Mouse (Mus musculus) hindbrain, postnatal 0 days (tissue): Measurements from ENCODE around the gene 4931414P19Rik. TPM values are rescaled to one million over a fixed set of nuclear protein-coding genes. Genes with fewer than 3 reads are reported as not detected.
"Not testable (repeated sequence)": the region's sequence is repeated elsewhere in the genome, so short reads cannot be mapped to it uniquely, and the experiment has no call there.

ENCODE experiments used
- ATAC-seq: fragments of 200-750 bp; cut with Nextera tagmentation; 2 replicates; pipeline ENCODE4 v1.8.0; 2017; ENCODE audit warnings: mild to moderate bottlenecking, moderate TSS enrichment, moderate library complexity
- DNase-seq: peaks from one replicate; pipeline ENCODE4 v3.0.0-alpha.2; 2015; ENCODE audit warnings: low spot score
- H3K27ac ChIP-seq: fragments of 300-500 bp; sonication (generic); 2 replicates; pipeline ENCODE4 v1.5.1; 2014; ENCODE audit warnings: mild to moderate bottlenecking
- H3K27me3 ChIP-seq: fragments of 300-500 bp; sonication (generic); 2 replicates; pipeline ENCODE4 v1.6.1; 2014; ENCODE audit warnings: low read length, mixed read lengths; ENCODE audit not compliant: insufficient read depth
- H3K36me3 ChIP-seq: fragments of 300-500 bp; sonication (generic); 2 replicates; pipeline ENCODE4 v1.6.1; 2014; ENCODE audit warnings: low read length, mixed read lengths; ENCODE audit not compliant: insufficient read depth
- H3K4me1 ChIP-seq: fragments of 300-500 bp; sonication (generic); 2 replicates; pipeline ENCODE4 v1.6.1; 2014; ENCODE audit warnings: antibody characterized with exemption, low read length, mixed read lengths; ENCODE audit not compliant: insufficient read depth
- H3K4me2 ChIP-seq: fragments of 300-500 bp; sonication (generic); 2 replicates; pipeline ENCODE4 v1.6.1; 2014; ENCODE audit warnings: low read depth, mild to moderate bottlenecking, low read length, moderate library complexity, mixed read lengths
- H3K4me3 ChIP-seq: fragments of 300-500 bp; sonication (generic); 2 replicates; pipeline ENCODE4 v1.5.1; 2014; ENCODE audit warnings: low read length
- H3K9ac ChIP-seq: fragments of 300-500 bp; sonication (generic); replicated peaks from 2 replicates; pipeline ENCODE4 v1.6.1; 2014; ENCODE audit warnings: mild to moderate bottlenecking, low read length, moderate library complexity, mixed read lengths
- H3K9me3 ChIP-seq: fragments of 300-500 bp; sonication (generic); 2 replicates; pipeline ENCODE4 v1.6.1; 2016; ENCODE audit warnings: low read length, mixed read lengths
- CTCF ChIP-seq: IDR thresholded peaks from 2 replicates; pipeline ENCODE4 v1.5.1; 2016; ENCODE audit warnings: antibody characterized with exemption, control low read depth, low read depth
- WGBS: fragments of 180-500 bp; shearing (Covaris S2); extraction: QIAGEN DNeasy Blood & Tissue Kit; methylation state at CpG from one replicate; pipeline ENCODE4 v1.1.7; 2014; 5-methylcytosine and 5-hydroxymethylcytosine counted together
- polyA plus RNA-seq: library from polyadenylated mRNA; unstranded; fragments of >200 nt; fragmentation: Nextera tagmentation; extraction: Ambion mirVana; gene quantifications from 2 replicates; pipeline ENCODE4 v1.2.1, GENCODE M21; 2015
- total RNA-seq: library from RNA; depleted of rRNA; stranded (reverse); fragments of >200 nt; gene quantifications from 2 replicates; pipeline ENCODE4 v1.2.3, GENCODE M21; 2014

The 4931414P19Rik gene
- total and polyA plus RNA-seq, 2 experiments from 2014 or later = 2.5 to 4.8 TPM

GRCm38 (mm10) chr14:54617152-54617896, 11.5 kb upstream of the 4931414P19Rik start:
- whole genome bisulfite sequencing = 3% methylated on average over 38 of the region's 38 CpGs
- Histone ChIP-seq H3K4me2 (peak overlapping the region; percentile 78), H3K4me3 (peak overlapping the region; percentile 66), H3K27ac (peak overlapping the region; percentile 87), H3K36me3 (peaks cover 15% of the 10 kb centered on the region), H3K9ac (peak overlapping the region; percentile 74), H3K4me1 (peaks cover 6% of the 10 kb centered on the region; the same call in 1 of the 2 replicates), H3K9me3 (no peaks in the 10 kb centered on the region), H3K27me3 (no peaks in the 10 kb centered on the region)
- ATAC-seq (peak; percentile 65), DNase-seq (peak; percentile 43)
- TF ChIP-seq CTCF = peak; percentile 34; the same call in 1 of the 2 replicates

GRCm38 (mm10) chr14:54616226-54616825, 10.5 kb upstream of the 4931414P19Rik start:
- TF ChIP-seq CTCF = no peak
- 89% methylated on average over 16 of the region's 16 CpGs for WGBS
- peaks cover 6% of the 10 kb centered on the region; the same call in 1 of the 2 replicates for H3K4me1 ChIP-seq
- no peak overlapping the region for H3K9ac ChIP-seq
- no peaks in the 10 kb centered on the region for H3K27me3 ChIP-seq
- H3K4me3 ChIP-seq = no peak overlapping the region
- no peak overlapping the region for H3K4me2 ChIP-seq
- DNase-seq (no peak), ATAC-seq (no peak)
- no peak overlapping the region for H3K27ac ChIP-seq
- no peaks in the 10 kb centered on the region for H3K9me3 ChIP-seq
- peaks cover 15% of the 10 kb centered on the region for H3K36me3 ChIP-seq

GRCm38 (mm10) chr14:54614130-54614529, 8.3 kb upstream of the 4931414P19Rik start:
- H3K36me3 ChIP-seq = peaks cover 15% of the 10 kb centered on the region
- not testable (repeated sequence) for H3K9ac ChIP-seq, DNase-seq, H3K4me1 ChIP-seq, H3K9me3 ChIP-seq, H3K4me3 ChIP-seq, ATAC-seq, H3K4me2 ChIP-seq, H3K27ac ChIP-seq, H3K27me3 ChIP-seq
- 92% methylated on average over 12 of the region's 16 CpGs for WGBS

GRCm38 (mm10) chr14:54610648-54611047, 4.9 kb upstream of the 4931414P19Rik start:
- 82% methylated on average over 6 of the region's 6 CpGs for WGBS
- Histone ChIP-seq H3K9me3 (no peaks in the 10 kb centered on the region), H3K27ac (no peak overlapping the region), H3K36me3 (peaks cover 15% of the 10 kb centered on the region), H3K4me3 (no peak overlapping the region), H3K4me2 (no peak overlapping the region), H3K9ac (no peak overlapping the region), H3K4me1 (no peaks in the 10 kb centered on the region), H3K27me3 (no peaks in the 10 kb centered on the region)
- TF ChIP-seq CTCF = no peak
- DNase-seq (no peak), ATAC-seq (no peak)

GRCm38 (mm10) chr14:54609962-54610361, 4.2 kb upstream of the 4931414P19Rik start:
- Histone ChIP-seq H3K4me1 (no peaks in the 10 kb centered on the region), H3K4me2 (no peak overlapping the region), H3K9me3 (no peaks in the 10 kb centered on the region), H3K9ac (no peak overlapping the region), H3K36me3 (peaks cover 12% of the 10 kb centered on the region), H3K27me3 (no peaks in the 10 kb centered on the region), H3K4me3 (no peak overlapping the region), H3K27ac (no peak overlapping the region)
- DNase-seq (peak; percentile 62), ATAC-seq (no peak)
- peak; percentile 62 for TF ChIP-seq CTCF
- 78% methylated on average over 4 of the region's 4 CpGs for WGBS

GRCm38 (mm10) chr14:54609245-54609644, 3.5 kb upstream of the 4931414P19Rik start:
- ATAC-seq (no peak), DNase-seq (no peak)
- Histone ChIP-seq H3K4me1 (no peaks in the 10 kb centered on the region), H3K27me3 (no peaks in the 10 kb centered on the region), H3K9ac (no peak overlapping the region), H3K27ac (no peak overlapping the region), H3K4me2 (no peak overlapping the region), H3K4me3 (no peak overlapping the region), H3K36me3 (peaks cover 11% of the 10 kb centered on the region), H3K9me3 (no peaks in the 10 kb centered on the region)
- WGBS = 63% methylated on average over 4 of the region's 4 CpGs
- TF ChIP-seq CTCF = no peak

- no peaks in the 10 kb centered on the region for H3K27me3 ChIP-seq
- DNase-seq (no peak), ATAC-seq (no peak)
- H3K4me3 ChIP-seq = no peak overlapping the region
- no peak overlapping the region for H3K27ac ChIP-seq
- H3K9ac ChIP-seq = no peak overlapping the region
- no peak for TF ChIP-seq CTCF
- H3K4me2 ChIP-seq = no peak overlapping the region
- H3K9me3 ChIP-seq = no peaks in the 10 kb centered on the region
- H3K36me3 ChIP-seq = no peaks in the 10 kb centered on the region; the same call in 1 of the 2 replicates
- WGBS = 38% methylated on average over 8 of the region's 8 CpGs
- H3K4me1 ChIP-seq = no peaks in the 10 kb centered on the region
Measured at GRCm38 (mm10) chr14:54607226-54607625, 1.4 kb upstream of the 4931414P19Rik start.
